Mouse (Mus musculus): ENCODE results near the gene Uts2b.

DNA sequence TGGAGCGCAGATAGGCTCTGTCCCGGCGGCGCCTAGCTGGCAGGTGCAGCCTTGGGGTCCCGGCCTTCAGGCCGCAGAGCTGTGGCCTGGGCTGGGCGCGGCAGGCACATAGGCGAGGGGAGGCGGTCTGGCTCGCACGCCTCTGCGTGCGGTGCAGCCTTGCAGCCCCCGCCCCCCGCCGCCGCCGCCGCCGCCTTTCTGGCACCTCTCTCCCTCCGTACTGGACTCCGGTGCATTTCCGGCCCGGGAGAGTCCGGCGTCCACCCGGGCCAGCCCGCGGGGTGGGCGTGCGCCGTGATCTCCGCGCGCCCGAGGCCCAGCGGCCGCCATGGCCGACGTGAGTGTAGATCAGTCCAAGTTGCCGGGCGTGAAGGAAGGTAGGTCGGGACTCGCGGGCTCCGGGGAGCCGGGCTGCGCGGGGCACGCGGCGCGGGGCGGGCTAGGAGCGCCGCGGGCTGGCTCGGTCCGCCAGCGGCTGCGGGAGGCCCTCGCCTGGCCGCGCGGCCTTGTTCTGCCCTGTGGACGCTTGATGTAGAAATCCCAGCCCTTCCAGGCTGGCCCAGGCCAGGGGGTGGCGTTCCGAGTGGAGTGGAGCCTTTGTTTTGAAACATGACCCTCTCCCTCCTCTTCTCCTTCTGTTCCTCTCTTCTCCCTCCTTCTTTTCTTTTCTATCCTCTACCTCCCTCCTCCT, 18.9 kb upstream of the Uts2b start, which contains the start of gene Ccdc50:
- TF ChIP-seq CTCF (IDR thresholded peaks at IDR 0.05; ENCODE audit: insufficient read depth, low read length) = no peak
- no peak; the same call in 1 of the 2 replicates for TF ChIP-seq POLR2A (IDR thresholded peaks at IDR 0.05; ENCODE audit: borderline replicate concordance, extremely low read depth, low read depth, low read length)

Data from lung, adult 2 months (tissue).